Mouse (Mus musculus) hindlimb bud, embryonic 11.5 days (tissue): ENCODE data around the gene Tmcc1.
"Not testable (repeated sequence)": the region's sequence is repeated elsewhere in the genome, so short reads cannot be mapped to it uniquely, and the experiment has no call there.

Experiments
- DNase-seq: peaks from one replicate; pipeline ENCODE4 v3.0.0-alpha.2; 2012; ENCODE audit warnings: low read depth, low spot score; ENCODE audit errors: extremely low spot score

The Tmcc1 gene

DNA sequence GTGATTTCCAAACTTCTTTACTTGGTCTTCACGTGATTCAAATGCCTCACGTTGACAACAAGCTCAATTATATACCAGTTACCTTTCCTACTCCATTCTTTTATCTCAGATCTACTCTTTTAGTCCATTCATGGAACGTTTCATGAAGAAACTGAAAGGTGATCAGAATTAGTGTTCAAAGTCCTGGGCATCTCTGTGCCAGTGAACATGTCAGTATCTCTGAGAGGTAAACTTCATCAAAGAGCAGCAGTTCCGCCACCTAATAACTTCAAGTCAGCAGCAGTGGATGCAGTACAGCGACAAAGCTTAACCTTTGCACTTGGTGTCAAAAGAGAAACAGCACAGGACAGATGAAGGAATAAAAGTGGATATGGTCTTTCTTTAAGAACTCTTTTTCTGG is 112.5 kb downstream of the Tmcc1 start:
- DNase-seq: no peak

DNA sequence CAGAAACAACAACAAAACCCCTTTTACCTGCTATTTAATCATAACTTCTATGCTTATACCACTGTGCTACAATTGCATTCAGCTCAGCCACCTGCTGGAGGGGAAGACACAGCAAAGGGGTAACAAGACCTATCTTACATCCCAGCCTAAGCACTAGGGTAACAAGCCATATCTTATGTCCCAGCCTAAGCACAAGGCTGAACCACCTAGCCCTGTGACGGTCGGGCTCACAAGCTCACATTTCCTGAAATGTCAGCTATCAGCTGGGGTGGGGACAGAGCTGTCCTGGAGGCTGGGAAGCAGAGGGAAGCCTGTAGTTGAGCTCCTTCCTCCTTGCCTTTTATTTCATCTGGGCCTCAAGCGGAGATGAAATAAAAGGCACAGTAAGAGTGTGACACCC is 115.7 kb downstream of the Tmcc1 start:
- DNase-seq: no peak

DNA sequence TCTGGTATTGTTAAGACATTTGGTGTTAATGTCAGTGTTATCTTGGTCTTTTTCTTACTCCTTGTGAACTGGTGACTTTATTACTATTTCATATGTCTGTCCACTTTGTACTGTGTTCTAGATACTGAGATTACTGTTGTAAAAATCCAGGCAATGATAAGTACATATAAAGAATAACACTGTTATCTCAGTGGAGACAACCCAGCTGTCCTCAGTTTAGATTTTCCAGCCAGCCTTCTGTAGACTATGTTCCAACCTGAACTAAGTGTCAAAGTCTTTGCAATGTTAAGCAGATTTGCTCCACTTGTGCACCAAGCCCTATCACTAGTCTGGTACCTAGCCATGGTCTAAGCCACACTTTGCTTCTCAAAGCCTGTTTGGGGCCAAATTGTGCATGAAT is 118.4 kb downstream of the Tmcc1 start:
- no peak for DNase-seq

DNA sequence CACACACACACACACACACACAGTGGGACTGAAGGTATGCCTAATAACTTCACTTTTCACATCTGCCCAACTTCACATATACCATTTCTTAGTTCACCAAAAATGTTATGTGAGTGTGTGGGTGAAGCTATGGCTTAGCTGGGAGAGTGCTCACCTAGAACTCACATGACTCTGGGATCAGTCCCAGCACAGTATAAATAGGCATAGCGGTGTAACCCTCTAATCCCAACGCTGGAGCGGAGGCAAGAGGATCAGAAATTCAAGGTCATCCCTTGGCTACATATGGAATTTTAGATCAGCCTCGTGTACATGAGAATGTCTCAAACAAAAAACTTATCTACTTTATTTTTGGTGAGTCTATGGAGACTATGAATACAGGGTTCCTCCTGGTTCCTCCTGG is 119.7 kb downstream of the Tmcc1 start:
- DNase-seq: no peak

DNA sequence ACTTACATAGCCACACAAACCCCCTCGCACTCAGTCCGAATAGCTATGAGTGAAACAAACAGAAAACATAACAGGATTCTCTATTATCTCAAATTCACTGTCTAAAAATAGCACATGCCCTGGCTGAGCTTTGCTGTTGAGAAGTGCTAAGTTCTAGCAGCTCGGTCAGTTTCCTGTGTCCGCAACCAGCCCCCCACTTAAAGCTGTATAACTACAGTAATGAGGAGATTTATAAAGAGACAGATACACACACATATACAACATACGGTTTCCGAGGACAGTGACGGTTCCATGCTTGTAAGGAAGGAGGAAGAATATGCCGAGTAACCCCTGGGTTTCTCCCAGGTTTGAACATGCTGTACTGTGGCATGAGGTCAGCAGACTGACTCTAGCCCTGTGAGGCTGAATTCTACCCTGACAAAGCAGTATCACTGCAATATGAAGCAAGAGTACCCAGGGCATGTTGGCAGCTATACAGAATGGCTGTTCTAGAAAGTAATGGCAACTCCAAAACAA is 120.5 kb downstream of the Tmcc1 start:
- DNase-seq: no peak

DNA sequence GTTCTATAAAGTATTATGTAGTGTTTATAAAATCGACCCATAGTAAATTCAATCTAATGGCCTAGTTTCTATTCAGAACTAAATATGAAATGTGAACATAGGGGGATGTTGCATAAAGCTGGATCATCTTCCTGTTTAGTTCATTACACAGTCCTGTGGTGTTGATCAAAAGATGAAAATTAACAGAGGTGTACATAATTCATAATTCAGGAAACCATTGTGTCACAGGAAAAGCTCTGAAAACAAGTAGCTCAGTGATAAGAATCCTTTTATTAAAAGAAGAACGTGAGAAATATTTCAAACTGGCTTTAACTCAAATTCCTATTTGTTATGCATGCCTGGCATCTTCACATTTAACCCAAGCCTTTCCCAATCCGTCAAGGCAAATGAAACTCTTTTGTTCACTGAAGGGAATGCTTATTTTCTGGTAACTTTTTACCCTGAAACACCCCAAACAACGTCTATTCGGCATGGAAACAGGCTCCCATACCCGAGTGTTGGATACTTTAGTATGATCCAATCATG is 121.0 kb downstream of the Tmcc1 start:
- no peak for DNase-seq

DNA sequence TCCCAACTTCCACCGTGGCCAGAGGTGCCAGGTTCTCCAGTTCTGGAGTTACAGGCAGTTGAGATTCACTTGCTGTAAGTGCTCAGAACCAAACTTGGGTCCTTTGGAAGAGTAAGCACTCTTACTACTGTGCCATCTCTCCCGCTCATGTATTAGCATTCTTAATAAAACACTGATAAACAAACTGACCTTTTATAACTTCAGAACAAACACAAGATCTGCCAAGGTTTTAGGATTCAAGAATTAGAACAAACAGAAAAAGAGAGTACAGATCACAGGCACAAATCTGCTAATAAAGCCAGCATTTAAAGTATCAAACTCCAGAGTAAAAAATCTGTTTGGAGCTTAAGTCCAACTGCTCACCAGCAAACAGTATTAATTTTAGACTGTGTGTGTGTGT is 121.5 kb downstream of the Tmcc1 start:
- no peak for DNase-seq

DNA sequence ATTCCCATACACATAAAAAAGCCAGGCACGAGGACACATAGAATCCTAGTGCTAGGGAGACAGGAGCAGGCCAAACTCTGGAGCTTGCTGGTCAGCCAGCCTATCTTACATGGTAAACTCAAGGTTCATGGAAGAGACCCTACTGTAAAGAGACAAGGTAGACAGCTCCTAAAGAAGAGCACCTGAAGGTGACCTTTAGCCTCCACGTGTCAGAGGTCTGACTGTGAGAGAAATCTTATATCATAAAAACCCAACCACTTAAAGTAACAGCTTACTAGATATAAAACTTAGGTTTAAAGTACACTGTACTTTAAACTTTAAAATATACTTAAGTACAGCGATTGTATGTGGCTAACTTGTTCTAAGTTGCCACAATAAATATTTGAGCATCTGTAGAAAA is 122.7 kb downstream of the Tmcc1 start:
- no peak for DNase-seq

DNA sequence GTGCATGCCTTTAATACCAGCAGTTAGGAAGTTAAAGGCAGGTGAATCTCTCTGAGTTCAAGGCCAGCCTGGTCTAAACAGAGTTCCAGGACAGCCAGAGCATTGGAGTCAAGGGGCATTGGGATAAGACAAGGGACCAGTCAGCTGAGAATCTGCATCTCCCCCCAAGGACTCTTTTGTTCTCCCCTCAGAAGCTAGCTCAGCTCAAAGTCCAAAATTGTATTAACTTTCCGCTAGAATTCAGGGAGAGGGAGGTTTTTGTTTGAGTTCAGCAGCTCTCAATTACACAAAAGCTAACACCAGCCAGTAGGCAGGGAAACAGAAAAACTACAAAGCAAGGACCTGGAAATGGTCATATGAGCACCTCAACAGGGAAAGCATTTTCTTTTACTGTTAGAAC is 129.8 kb downstream of the Tmcc1 start:
- DNase-seq: no peak

DNA sequence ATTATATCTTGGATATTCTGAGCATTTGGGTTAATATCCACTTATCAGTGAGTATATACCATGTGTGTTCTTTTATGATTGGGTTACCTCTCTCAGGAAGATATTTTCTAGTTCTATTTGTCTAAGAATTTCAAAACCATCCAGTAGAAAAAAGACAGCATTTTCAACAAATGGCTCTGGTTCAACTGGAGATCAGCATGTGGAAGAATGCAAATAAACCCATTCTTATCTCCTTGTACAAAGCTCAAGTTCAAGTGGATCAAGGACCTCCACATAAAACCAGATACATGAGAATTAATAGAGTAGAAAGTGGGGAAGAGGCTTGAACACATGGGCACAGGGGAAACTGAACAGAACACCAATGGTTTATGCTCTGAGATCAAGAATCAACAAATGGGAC is 133.7 kb downstream of the Tmcc1 start:
- not testable (repeated sequence) for DNase-seq

DNA sequence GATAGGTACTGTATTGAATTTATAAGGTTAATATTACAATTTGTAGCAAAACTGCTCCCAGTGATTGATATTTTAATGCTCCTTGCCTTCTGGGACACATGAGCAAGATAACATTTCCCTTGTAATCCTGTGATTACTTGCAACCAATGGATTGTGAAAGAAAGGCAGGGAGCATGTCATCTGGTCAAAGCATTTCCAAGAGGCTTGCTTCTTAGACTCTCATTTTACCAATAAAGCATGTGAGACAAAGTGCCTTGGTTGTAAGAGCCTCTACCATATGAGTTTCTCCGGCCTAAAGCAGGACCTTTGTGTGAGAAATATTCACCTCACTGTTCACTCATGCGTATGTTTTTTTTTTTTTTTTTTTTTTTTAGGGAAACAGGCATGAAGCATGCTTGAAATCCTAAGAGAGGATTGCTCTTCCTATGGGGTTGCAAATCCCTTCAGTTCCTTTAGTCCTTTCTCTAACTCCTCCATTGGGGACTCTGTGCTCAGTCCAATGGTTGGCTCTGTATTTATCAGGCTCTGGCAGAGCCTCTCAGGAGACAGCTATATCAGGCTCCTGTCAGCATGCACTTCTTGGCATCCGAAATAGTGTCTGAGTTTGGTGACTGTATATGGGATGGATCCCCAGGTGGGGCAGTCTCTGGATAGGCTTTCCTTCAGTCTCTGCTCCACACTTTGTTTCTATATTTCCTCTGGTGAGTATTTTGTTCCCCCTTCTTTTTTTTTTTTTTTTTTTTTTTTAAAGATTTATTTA is 134.6 kb downstream of the Tmcc1 start:
- no peak for DNase-seq

DNA sequence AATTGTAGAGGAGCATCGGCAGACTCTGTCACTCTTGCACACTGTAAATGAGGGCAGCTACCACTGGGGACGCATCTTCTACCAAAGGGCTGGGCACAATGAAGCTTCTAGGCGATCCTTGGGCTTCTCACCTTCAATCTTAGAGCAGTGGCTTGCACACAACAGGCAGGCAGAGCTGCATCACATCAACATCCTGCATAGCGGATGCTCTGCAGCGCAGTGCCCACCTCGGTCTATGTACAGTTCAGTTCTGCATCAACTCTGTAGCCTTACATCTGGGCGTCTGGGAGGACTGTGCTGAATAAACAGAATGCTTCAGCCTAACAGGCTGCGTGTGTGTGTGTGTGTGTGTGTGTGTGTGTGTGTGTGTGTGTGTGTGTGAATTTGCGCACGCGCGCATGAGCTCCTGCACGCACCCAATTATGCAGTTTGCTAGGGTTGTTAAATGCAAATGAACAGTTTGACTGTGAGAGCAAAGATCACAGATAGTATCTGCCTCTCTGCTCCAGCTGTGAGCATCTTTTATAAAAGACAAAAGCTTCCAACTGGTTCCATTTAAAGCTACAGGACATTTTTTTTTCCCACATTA is 136.5 kb downstream of the Tmcc1 start:
- DNase-seq: no peak

DNA sequence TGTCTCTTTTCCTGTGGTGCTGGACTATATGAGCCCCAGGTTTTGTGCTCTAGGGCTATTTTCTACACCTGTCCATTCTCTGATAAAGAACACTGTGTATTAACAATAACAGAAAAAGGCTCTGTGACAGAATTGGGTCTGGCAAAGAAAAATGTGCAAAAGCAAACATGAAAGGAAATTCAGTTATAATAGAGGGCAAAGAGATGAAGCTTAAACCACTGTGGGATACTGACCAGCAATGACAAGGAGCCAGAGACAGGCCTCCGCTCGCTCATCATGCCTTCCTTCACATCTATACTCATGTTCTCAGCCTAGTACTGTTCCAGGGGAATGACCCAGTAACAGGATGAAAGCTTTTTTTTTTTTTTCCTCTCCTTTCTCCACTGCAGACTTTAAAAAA is 137.5 kb downstream of the Tmcc1 start:
- DNase-seq: no peak

DNA sequence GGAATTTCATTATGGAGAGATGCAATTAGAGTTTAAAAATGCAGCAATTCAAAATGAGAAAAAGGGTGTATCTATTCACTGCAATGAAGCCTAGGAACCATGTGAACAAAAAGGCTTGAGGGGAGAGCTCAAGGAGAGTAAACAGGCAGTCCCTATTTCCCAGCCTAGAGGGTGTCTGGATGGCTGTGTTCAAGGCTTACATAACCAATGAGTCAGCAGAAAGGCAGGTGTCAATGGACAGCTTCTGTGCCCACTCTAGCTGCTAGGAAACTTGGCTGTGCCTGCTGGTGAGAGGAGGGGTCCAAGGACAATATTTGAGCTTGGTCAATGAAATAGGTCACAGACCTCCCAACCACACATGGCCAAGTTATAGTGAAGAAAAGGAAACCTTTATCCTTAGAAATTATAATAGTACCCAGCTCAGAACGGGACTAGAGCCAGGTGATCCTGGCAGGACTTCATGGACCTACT is 138.2 kb downstream of the Tmcc1 start:
- DNase-seq: no peak

DNA sequence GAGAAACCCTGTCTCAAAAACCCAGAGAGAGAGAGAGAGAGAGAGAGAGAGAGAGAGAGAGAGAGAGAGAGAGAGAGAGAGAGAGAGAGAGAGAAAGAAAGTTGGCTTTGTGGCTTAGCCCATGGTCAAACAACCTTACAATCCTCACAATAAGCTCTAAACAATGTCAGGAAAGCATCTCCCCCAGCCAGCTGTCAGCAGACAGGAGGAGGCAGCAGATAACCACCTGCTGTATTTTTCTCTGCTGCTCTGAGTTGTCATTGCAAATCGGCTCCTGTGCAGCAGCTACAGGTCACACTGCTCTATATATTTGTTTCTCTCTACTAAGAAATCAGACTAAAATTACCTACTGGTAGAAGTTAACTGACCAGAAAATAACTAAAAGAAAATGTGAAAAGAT is 145.4 kb downstream of the Tmcc1 start:
- DNase-seq: no peak

DNA sequence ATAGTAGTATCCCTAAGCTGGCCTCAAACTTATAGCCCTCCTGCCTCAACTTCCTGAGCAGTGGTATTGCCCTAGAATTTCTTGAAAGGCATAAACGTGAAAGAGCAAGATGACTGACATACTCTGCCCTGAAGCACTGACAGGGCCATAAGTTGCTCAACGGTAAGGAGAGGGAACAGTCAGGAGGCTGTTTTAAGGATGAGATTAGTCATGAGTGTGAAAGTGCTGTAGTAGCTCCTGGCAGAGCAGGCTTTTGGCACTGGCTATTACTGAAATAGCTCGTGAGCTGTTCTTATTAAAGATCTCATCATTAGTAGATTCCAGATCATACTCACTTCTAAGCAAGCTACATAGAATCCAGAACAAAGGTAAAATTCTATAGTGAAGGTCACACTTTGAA is 145.9 kb downstream of the Tmcc1 start:
- no peak for DNase-seq

DNA sequence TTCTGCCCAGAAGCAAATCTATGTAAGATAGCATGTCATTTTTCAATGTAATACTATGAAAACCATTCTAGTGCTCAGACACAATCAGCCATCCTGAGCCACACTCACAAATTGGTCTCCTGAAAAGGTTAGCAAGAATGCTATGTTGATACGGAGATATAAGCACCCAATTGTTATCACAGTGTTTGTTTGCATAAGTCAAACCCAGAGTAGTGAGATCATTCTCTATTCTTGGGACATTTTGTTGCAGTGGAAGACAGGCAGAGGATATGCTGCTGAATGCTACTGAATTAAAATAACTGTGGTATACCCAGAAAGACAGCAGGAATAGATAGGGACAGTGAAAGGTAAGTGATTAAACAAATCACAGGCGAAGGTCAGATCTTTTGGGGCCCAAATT is 149.2 kb downstream of the Tmcc1 start:
- DNase-seq: no peak

DNA sequence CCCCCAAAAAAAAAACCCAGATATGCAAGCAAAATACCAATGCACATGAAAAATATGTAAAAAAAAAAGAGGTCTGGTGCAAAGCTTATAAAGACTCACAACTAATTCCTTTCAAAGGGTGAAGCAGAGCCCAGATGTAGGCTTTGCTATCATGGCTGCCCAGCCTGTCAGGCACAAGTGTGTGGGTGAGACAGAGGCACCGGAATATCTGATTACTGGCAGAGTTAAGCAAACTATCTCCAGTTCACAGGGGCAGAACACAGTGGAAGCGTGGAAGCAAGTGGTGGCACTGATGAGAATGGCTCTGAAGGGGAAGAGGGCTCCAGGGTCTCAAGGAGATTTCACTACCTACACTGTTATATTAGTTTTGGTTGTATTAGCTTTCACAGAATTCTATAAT is 155.1 kb downstream of the Tmcc1 start:
- no peak for DNase-seq

DNA sequence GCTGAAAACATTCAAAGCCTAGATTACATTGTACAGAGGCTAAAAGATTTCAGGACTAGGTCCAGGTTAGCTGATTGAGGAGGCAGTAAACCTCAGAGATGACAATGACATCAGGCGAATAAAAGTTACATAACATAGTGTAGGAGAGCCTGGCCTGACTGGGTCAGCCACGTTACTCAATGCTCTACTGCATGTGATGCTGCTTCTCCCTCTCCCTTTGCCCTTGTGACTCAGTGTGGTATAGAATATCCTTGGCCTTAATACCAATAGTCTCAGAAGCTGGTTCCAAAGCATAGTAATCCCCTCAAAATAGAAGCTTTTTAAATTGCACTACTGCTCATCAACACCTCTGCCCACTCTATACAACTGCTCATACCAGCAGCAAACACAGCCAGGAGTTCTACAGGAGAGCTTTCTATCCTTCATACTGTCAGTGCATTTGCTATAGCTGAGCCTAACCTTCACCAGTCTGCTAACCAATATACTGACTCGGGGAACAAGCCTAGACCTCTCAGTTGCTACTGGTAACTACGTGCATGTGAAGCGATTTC is 155.9 kb downstream of the Tmcc1 start:
- DNase-seq: no peak

DNA sequence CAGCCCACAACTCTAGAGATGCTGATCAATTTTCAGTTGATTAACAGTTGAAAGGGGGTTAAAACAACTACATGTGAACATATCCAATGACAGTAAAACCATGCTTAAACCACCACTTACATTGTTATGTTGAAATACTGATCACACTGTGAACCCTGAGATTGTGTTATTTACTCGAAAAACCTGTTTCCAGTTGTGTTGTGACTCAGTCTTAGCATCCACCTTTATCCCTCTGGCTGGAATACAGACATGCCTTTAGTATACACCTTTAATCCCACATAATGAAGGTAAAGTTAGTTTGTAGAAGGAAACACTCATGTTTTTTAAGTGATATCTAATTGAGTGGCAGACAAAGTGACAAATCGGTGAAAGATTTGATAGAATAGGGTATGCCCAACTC is 156.7 kb downstream of the Tmcc1 start:
- DNase-seq: no peak

DNA sequence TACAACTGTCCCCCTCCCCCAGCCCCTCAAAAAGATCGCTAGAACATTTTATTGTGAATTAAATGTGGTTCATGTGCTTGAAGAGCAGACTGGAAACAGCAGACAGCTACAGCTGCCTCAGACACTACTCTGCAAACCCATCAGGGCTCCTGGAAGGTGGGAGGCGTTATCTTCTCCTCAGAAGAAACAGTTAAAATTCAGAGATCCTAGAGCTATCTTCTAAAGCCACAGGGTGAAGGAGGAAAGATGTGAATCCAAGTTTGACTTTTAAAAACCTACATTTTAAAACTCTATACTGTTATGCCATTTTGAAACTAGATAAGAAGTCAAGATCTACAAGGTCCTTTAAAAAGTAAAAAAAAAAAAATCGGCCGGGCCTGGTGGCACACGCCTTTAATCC is 162.2 kb downstream of the Tmcc1 start:
- no peak for DNase-seq

DNA sequence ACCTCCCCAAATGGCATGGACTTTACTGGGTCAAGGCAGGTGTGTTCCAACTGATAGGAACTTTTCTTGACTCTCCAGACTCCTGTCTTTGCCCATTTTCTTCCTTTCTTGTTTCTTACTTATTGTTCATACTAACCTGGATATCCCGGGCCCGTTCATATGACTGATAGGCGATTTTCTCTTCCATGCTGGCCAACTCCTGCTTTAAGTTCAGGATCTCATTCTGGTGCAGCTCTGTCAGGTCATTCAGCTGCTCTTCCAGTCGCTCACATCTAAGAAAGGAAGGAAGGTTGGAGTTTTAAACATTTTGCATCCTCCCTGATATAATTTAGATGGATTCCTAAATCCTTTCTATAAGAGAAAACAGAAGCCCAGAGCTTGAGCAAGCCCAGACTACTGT is 168.6 kb downstream of the Tmcc1 start:
- no peak for DNase-seq
